Mouse (Mus musculus) v-Abl transformed pro-B cells (cell line): Measurements from ENCODE around the gene Arhgap22.

Source experiments
- in situ Hi-C, 2 experiments: fragments of 400-800 bp; cut with MboI; formaldehyde crosslinking; loops; one replicate each; pipeline ENCODE4 v1.15.1; 2025; ENCODE audit not compliant: unreplicated experiment in 2 of 2

Arhgap22 gene

DNA sequence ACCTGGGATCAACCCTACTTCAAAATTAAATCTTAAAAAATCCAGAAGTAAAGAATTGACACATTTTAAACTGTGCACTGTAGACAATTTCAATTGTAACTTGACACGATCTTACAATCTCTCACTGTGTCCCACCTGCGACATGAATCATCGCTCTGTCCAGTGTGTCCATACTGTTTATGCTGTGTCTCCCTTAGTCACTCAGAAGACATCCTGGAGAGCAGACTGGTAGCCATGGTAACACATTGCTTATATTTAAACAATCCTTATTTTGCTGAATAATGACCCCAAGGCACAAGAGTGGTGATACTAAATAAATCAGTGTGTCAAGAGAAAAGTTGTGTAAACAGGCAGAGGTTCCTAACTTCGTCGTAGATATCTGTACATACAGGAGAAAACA is 44.4 kb downstream of the Arhgap22 start:
- in situ Hi-C loops: loop anchor here in 1 of 2 experiments (5.0 kb wide), 1 partner anchor 34 kb away; no protein-coding TSS in a partner anchor

DNA sequence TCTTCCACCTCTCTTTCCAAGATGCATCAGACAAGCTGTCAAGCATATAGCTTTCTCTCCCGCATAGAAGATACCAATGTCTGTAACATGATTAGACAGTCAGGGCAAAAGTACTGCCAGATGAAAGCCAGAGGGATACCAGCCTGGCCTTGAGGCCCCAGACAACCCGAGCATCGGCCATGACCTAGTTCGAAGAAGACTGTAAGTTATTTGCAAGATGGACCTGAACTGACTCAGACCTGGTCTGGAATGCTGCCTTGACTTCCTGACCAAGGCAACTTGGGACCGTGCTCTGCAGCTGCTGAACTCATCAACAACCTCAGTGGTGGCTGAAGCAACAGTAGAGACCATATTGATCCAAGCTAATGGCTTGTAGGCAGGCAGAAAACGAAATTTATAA is 46.3 kb downstream of the Arhgap22 start:
- in situ Hi-C loops: no loop called here

DNA sequence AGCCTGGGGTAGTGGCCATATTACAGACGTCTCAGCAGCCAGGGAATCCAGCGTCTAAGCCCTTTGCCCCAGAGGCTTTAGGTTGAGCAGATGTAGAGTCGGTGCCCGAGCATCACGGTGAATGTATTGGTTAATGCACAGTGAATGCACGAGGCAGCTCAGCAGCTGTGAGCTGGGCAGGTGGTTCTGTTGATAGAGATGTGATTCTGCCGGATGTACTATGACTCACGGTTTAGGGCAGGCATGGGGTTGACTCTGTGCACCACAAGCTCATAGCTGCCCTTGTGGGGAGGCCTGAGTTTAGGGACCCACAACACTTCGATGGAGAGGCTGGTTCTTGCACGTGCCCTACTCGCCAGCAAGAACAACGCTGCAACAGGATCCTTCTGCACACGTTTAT is 51.0 kb downstream of the Arhgap22 start:
- in situ Hi-C loops: no loop called here

DNA sequence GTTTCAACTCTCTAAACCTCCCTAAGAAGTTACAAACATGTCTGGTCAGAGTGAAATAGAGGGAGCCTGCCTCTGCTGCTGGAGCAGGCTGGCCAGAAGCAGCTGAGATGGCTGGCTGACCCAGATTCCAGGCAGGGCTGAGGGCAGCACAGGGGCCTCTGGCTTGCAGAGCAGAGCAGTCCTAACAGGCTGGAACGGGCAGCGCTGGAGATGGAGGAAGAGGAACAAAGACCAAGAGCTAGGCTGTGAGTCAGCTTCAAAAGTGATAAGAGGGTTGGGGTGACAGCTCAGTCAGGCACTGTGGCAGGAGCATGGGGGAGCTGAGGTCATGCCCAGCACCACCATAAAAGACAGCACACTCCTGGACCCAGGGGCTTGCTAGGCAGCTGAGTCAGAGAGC is 62.4 kb downstream of the Arhgap22 start:
- in situ Hi-C loops: no loop called here

DNA sequence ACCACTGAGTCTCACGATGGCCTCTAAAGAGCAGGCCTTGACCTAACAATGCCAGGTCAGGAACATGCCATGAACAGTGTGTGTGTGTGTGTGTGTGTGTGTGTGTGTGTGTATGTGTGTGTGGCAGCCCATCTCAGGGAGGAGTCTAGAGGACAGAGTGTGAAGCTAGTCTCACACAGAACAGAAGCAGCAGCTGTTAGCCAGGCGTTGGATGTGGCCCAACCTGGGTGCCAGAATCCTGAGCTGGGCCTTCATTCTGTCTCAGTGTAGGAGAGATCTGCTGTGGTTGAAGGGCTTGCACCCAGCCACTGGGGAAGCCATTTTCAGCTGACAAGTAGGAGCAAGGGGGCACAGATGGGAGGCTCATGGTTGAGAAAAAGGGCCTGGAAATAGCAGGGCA is 64.5 kb downstream of the Arhgap22 start:
- in situ Hi-C loops: no loop called here

DNA sequence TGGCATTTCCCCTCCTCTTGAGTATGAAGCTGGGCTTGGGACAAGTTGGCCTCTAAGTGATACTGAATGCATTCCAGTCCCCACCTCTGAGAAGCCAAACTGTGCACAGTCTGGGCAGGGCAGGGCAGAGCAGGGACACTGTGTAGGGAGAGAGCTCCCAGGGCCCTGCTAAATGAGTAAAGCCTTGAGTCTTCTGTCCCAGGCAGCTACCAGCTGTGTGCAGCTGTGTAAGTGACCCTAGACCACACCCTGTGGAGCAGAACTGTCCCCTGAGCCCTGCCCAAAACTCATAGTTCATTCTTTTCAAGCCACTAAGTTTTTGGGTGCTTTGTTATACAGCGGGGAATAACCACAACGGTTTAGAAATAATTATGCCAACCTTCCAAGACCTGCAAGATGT is 67.1 kb downstream of the Arhgap22 start:
- in situ Hi-C loops: no loop called here

DNA sequence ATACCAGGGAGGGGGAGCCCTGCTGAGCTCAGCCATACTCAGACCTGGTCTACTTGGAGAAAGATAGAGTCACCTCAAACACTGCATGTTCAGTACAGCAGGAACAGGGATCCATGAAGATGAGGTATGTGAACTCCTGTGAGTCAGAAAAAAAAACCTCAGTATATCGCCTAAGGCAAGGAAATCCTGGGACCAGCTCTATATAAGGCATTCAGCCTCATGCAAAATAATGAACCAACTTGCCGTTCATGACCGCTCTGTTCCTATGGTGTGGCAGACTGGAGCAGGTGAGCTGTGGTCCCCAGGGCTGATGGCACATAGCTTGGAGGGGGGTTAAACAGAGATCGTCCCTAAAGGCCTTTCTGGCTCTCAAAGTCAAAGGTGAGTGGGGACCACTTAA is 68.6 kb downstream of the Arhgap22 start:
- in situ Hi-C loops: no loop called here

DNA sequence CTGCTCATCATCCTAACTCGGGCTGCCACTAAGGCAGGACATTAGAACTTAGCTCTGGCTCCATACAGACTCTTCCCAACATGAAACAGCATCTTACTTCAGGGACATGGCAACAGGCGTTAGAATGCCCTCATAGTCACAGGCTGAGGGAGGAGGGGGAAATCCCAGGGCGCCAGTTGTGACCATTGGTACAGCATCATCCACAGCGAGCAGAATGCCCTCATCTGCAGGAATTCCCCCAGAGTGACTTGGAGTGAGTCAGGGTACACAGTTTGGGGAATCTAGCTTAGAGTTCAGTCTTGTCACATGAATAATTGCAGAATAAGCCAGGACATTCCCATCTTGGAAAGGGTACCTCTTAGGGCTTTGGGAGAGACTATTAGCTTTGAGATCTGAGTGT is 74.1 kb downstream of the Arhgap22 start:
- in situ Hi-C loops: no loop called here

DNA sequence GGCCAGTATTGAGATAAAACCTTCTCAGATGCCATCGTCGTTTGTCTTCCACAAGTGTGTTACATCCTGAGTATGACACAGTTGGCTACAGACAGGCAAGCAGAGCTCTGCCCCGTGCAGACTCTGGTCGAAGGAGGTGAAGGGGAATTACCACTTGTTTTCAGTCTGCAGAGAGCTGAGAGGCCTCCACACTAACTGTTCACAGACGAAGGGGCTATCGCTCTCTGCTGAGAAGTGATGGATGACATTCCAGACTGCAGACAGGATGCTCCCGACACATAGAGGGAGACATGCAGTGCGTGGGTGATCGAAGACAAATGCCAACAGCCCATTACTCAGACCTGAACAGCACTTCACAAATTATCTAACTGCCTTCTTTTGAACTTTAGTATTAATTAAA is 76.2 kb downstream of the Arhgap22 start:
- in situ Hi-C loops: loop anchor here in 1 of 2 experiments (5.0 kb wide), 1 partner anchor 33 kb away; no protein-coding TSS in a partner anchor

DNA sequence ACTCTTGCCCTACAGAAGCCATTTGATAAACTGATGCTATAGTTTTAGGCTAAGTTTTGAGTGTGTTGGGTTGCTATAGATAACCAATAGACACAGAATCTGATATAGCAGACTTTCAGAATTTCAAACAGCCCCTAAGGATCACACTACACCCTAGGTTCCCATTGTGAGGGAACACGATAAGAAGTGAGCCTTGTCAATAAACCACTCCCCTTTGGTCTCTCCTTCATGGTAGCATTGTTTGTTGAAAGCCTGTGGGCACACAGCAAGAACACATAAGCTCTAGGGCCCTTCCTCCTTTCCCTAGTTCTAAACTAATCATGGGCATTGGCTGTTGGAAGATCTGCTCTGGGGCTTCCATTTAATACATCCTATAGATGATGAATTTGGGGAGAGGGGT is 80.7 kb downstream of the Arhgap22 start:
- in situ Hi-C loops: loop anchor here in 1 of 2 experiments (5.0 kb wide), 1 partner anchor 37 kb away; no protein-coding TSS in a partner anchor

DNA sequence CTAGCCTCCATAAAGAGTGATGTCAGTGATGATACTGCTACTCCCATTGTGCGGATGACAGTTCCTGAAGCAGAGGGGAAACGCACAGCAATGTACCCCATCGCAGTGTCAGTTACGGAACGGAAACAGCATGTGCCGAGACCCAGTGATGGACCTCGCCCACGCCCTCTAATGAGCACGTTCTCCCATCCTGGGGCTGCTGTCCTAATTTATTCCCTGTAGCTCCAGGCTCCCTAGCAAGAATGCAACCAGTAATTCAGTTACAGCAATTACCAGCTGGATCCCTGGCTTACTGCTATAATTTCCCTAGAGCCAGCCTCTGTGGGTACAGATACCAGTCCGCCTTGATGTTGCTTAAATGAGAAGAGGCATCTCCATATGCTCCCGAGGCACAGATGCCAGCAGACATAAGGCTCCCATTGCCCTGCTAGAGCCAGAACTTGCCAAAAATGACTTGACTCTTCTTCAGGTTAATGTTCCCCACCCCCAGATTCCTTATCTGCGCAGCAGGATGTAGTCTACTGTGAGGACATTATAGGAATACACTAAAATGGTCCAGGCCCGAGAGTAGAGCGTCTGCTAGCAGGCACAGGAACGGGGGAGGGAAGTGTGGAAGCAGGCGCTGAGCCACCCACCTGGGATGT is 83.0 kb downstream of the Arhgap22 start:
- in situ Hi-C loops: no loop called here

DNA sequence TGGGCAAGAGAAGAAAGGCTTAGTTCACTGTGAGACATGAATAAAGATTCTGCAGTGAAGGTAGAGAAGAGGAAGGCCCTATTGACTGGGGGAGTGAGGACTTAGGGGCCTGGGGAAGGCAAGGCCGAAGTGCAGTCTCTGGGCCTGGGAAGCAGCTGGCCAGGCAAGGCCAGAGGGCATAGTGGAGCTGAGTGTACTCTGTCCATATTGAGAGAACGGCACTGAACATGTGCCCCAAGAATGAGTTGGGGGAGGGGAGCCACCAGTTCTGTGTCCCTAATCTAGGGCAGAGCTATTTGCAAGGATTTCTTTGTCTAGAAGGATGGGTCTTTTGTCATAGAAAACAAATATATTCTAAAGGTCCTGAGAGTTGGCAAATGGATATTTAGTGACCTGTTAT is 86.8 kb downstream of the Arhgap22 start:
- in situ Hi-C loops: loop anchor here (5.0 to 25.0 kb wide), 6 partner anchors 48 to 1262 kb away; partner anchors contain the start of gene Arhgap22 (in 2 of the 2)

DNA sequence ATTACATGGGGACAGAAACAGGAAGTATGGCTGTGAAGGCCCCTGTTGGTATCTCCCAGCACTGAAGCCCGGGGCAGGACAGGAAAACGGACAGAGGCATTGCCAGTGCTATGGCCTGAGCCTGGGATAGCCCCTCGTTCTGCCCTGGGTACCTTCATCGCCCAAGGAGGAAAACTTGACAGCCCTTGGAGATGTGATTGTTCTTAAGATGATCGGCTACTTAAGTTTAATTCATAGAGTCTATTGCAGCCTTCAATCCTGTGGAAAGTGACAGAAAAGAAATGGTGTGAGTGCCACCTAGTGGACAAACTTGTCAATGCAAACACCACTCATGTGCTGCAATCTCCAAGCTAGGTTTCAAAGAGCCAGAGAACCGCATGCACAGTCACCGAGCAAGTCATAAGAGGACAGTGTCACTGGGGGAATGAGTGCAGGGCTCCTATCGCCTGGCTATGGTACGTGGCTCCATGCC is 89.6 kb downstream of the Arhgap22 start:
- in situ Hi-C loops: loop anchor here (5.0 to 25.0 kb wide), 6 partner anchors 51 to 1259 kb away; partner anchors contain the start of gene Arhgap22 (in 2 of the 2)

DNA sequence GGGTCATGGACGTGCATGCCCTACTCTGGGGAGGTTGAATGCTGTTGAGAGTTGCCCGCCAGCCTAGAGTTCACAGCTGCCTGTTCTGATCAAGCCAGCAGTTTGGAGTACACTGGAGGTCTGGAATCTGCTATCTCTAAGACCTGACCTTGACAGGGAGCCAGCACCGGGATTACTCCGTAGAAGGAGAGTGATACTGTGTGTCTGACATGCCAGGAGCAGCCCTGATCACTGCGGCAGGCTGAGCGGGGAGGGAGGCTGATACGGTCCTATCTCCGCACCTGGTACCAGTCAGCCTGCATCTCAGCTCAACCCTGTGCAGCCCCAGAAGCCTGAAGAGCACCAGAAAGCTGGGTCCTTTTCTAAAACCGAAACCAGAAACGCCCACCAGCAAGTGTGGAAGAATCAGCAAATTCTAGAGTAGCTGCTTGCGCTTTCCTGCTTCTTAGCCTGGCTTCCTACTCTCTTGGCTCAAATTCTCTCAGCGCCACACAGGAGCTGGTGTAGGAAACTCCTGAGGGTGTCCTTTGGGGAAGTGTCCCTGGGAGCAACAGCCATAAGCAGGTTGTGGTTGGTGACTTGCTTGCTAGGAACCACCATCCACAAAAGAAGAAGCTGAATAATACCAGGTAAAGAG is 91.9 kb downstream of the Arhgap22 start:
- in situ Hi-C loops: loop anchor here in 1 of 2 experiments (25.0 kb wide), 3 partner anchors 543 to 1257 kb away; no protein-coding TSS in a partner anchor

DNA sequence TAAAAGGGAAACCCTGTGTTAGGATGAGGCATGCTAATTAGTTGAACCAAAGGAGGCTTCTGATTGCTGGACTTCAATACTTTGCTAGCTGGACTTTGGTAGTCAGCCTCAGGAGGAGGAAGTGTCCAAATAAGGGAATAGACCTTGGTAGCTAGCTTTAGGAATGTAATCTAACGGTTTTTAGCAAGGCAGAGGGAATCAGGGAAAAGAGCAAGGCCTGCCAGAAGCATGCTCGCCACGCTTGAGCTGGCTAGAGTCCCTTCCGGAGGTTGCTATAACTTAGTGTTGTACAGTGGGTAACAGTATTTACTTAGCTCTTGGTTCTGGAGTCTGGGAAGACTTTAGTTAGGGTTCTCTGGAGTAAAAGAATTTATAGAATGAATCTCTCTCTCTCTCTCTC is 96.9 kb downstream of the Arhgap22 start:
- in situ Hi-C loops: loop anchor here in 1 of 2 experiments (25.0 kb wide), 3 partner anchors 548 to 1252 kb away; no protein-coding TSS in a partner anchor

DNA sequence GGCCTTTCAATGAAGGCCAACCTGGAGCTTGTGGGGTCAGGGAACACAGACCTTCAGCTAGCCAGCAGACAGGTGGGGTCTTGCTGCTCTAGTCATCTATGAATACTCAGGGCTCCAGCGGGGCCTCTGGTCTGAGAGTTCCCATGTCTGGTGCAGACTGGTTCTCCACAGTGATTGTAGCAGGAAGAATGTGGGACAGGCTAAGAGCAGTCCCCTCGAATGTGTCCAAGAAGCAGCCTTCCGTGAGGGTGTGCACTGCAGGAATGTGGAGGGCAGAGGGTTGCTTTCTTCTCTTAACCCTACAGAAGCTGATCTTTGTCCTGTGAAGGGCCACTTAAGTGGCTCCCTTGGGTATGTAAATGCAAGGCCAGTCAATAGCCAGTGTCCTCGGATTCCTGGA is 98.5 kb downstream of the Arhgap22 start:
- in situ Hi-C loops: loop anchor here in 1 of 2 experiments (25.0 kb wide), 3 partner anchors 550 to 1250 kb away; no protein-coding TSS in a partner anchor

DNA sequence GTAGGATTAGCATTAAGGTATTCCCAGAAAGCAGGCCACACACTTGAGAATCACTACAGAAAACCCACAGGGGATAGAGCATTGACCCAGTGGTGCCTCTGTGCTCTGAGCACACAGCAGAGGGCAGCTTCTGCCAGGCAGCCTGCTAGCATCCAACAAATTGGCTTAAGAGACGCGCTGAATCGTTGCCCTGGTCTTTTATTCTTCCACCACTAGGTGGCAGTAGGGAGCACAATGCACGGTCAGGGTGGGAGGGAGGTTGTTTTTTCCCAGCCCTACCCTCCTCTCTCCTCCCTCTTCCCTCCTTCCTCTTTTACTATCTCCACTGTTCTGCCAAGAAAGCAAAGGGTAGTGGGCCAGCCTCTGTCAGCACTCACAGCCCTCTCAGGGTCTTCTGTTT is 99.8 kb downstream of the Arhgap22 start:
- in situ Hi-C loops: loop anchor here in 1 of 2 experiments (25.0 kb wide), 3 partner anchors 551 to 1249 kb away; no protein-coding TSS in a partner anchor

DNA sequence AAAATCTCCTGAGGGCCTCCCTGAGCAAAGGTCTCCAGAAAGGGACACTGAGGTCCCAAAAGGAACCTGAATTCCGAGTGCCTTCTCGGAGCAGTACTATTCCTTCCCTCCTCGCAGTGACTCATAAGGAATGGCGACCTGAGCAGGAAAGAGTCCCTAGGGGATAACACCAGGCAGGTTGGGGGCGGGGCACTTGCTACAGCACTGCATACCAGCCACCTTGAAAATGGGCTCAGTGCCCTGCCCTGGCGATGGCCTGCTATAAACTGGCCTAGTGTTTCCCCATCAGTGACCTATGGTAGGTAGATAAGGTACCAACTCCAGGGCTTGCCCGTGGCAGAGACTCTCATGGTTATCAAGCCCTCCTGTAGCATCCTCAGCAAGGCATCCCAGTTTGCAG is 100.3 kb downstream of the Arhgap22 start:
- in situ Hi-C loops: loop anchor here in 1 of 2 experiments (25.0 kb wide), 3 partner anchors 552 to 1248 kb away; no protein-coding TSS in a partner anchor

DNA sequence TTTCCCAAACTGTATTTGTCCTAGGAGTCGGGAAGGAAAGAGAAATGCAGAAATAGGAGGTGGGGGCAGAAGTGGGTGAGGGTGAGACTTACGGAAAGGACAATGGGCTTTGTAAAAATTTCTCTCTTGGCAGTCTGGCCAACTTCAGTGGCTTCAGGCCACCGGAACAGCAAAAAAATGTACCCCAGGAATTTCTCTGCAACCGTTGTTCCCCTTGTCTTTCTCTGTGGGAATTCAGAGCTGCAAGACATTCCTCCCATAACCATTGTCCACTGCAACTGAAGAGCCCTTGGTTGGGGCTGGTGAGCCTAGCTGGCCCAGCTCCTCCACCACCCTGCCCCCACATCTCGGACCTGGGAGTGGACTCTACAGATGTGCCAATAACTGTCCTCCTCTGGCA is 101.3 kb downstream of the Arhgap22 start:
- in situ Hi-C loops: loop anchor here in 1 of 2 experiments (25.0 kb wide), 3 partner anchors 553 to 1247 kb away; no protein-coding TSS in a partner anchor

DNA sequence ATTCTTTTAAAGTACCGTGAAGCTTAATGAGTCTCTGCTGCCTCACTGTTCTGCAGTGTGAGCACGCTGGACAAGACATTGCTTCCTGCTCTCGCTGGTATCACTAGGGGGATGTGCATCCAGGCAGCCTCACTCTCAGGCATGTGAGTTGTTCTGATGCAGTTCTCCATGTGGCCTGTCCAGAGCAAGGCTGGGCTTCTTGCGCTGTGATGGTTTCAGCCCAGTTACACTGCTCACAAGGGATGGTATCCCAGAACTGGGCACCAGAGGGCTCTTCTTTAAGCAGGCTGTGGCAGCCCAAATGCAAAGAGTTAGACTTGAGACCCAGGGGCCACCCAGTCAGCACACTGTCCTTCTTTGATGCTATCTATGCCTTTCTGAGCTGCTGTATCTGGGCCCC is 101.9 kb downstream of the Arhgap22 start:
- in situ Hi-C loops: loop anchor here in 1 of 2 experiments (25.0 kb wide), 3 partner anchors 553 to 1247 kb away; no protein-coding TSS in a partner anchor

DNA sequence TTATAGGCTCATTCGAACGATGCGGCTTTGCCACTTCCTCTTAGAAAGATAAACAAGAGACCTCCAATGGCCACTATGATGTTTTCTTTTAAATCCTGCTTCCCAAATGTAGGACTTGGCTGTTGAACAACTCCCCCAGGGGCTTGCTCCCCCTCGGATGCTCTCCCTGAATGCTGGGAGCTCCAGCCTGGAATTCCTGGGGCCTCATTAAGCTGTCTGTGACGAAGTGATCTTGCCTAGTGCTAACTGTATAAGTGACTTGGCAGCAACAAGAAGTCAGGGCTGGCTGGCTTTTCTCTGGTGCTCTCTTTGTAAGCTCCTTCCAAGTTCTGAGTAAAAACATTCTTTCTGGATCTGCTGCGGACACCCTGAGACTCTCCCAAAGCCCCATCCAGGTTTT is 104.1 kb downstream of the Arhgap22 start:
- in situ Hi-C loops: loop anchor here in 1 of 2 experiments (25.0 kb wide), 3 partner anchors 556 to 1244 kb away; no protein-coding TSS in a partner anchor
